8 mouse cellular contexts compared by ENCODE assay signal in genomic region chr7:18992294-18992675, GRCm38 (mm10). TPM values are rescaled to one million over a fixed set of nuclear protein-coding genes. Genes with fewer than 3 reads are reported as not detected.
A peak's percentile ranks its signal among the peaks of the same experiment; 100 is the strongest.
DNase-seq lines count a peak whose midpoint lies in the region; ATAC-seq lines count a peak whose summit lies in the region.

No protein-coding gene starts in this region.

- H3K9ac ChIP-seq in neural tube, embryonic 11.5 days (ENCODE audit: low read length), result peak overlapping the region; percentile 63

- WGBS in heart, embryonic 10.5 days, result 3% methylated on average over 31 of the region's 31 CpGs
- WGBS in limb, embryonic 10.5 days, result 5% methylated on average over 31 of the region's 31 CpGs
- 4% methylated on average over 31 of the region's 31 CpGs for WGBS in neural tube, embryonic 11.5 days

- peak overlapping the region; percentile 82 for H3K27ac ChIP-seq in heart, embryonic 10.5 days
- peak overlapping the region; percentile 59 for H3K27ac ChIP-seq in limb, embryonic 10.5 days
- H3K27ac ChIP-seq in neural tube, embryonic 11.5 days (ENCODE audit: low read depth, low read length), result no peak overlapping the region

- H3K9me3 ChIP-seq in heart, embryonic 10.5 days, result no peaks in the 10 kb centered on the region
- H3K9me3 ChIP-seq in limb, embryonic 10.5 days (replicated peaks), result no peaks in the 10 kb centered on the region
- no peaks in the 10 kb centered on the region for H3K9me3 ChIP-seq in neural tube, embryonic 11.5 days (ENCODE audit: control insufficient read depth, low read length)

- DNase-seq in adrenal gland, adult (ENCODE audit: inconsistent age in 2 of 2, low spot score in 1 of 2), result peak; percentile 57 to 77
- DNase-seq in adrenal gland, adult 8-10 months, result no peak
- peak; percentile 37 for DNase-seq in thymus, postnatal 14 days
- no peak for DNase-seq in thymus, postnatal 10 days (ENCODE audit: low spot score in 2 of 2)
- DNase-seq in heart, embryonic 10.5 days (ENCODE audit: low spot score), result no peak
- peak; percentile 60 for DNase-seq in limb, embryonic 10.5 days (ENCODE audit: low spot score)
- DNase-seq in neural tube, embryonic 11.5 days (ENCODE audit: low spot score), result no peak
- no peak for DNase-seq in retina, embryonic 14.5 days (ENCODE audit: low spot score)

- H3K36me3 ChIP-seq in heart, embryonic 10.5 days, result peaks cover 14% of the 10 kb centered on the region; the same call in 1 of the 2 replicates
- H3K36me3 ChIP-seq in limb, embryonic 10.5 days, result peaks cover 15% of the 10 kb centered on the region
- no peaks in the 10 kb centered on the region for H3K36me3 ChIP-seq in neural tube, embryonic 11.5 days (ENCODE audit: control insufficient read depth, insufficient read depth, low read length)

- H3K4me3 ChIP-seq in heart, embryonic 10.5 days, result peak overlapping the region; percentile 62
- peak overlapping the region; percentile 51 for H3K4me3 ChIP-seq in limb, embryonic 10.5 days
- H3K4me3 ChIP-seq in neural tube, embryonic 11.5 days (ENCODE audit: low read depth, low read length), result peak overlapping the region; percentile 49

- peak overlapping the region; percentile 73 for H3K4me2 ChIP-seq in neural tube, embryonic 11.5 days (ENCODE audit: low read depth)

- peaks cover 23% of the 10 kb centered on the region for H3K4me1 ChIP-seq in heart, embryonic 10.5 days
- H3K4me1 ChIP-seq in limb, embryonic 10.5 days, result peaks cover 20% of the 10 kb centered on the region
- H3K4me1 ChIP-seq in neural tube, embryonic 11.5 days (ENCODE audit: control insufficient read depth, insufficient read depth, low read length), result peaks cover 3% of the 10 kb centered on the region; the same call in 1 of the 2 replicates

- no peak for ATAC-seq in neural tube, embryonic 11.5 days (ENCODE audit: insufficient read depth, low FRiP score, low TSS enrichment)

- H3K27me3 ChIP-seq in heart, embryonic 10.5 days (ENCODE audit: insufficient read depth, poor library complexity, severe bottlenecking), result peaks cover 46% of the 10 kb centered on the region
- peaks cover 50% of the 10 kb centered on the region for H3K27me3 ChIP-seq in limb, embryonic 10.5 days (ENCODE audit: low read depth, poor library complexity, severe bottlenecking)
- peaks cover 18% of the 10 kb centered on the region for H3K27me3 ChIP-seq in neural tube, embryonic 11.5 days (ENCODE audit: control insufficient read depth, insufficient read depth, low read length)

RNA-seq across cellular contexts. Expression of gene Mypop, which starts 1.2 kb away (rescaled TPM):
- total RNA-seq in adrenal gland, adult 8-10 months (2022), result 10 to 100 TPM; 11.4 to 18.0 (median 15.5) TPM
- polyA plus RNA-seq in heart, embryonic 10.5 days (2016; fragmentation: Nextera tagmentation; extraction: Ambion mirVana), result 2.1 and 3.3 TPM in 2 replicates
- polyA plus RNA-seq in limb, embryonic 10.5 days (2016; fragmentation: Nextera tagmentation; extraction: Ambion mirVana), result 3.4 and 4.0 TPM in 2 replicates
- 4.4 and 4.7 TPM in 2 replicates for polyA plus RNA-seq in neural tube, embryonic 11.5 days (2014; fragmentation: Nextera tagmentation; extraction: Ambion mirVana)

RNA-seq across cellular contexts. Expression of gene Nanos2, which starts 5.1 kb away (rescaled TPM):
- total RNA-seq in adrenal gland, adult 8-10 months (2022), result not detected
- polyA plus RNA-seq in heart, embryonic 10.5 days (2016; fragmentation: Nextera tagmentation; extraction: Ambion mirVana), result not detected in 2 replicates
- not detected in 2 replicates for polyA plus RNA-seq in limb, embryonic 10.5 days (2016; fragmentation: Nextera tagmentation; extraction: Ambion mirVana)
- 0.29 TPM in 1 of 2 replicates, not detected in the other for polyA plus RNA-seq in neural tube, embryonic 11.5 days (2014; fragmentation: Nextera tagmentation; extraction: Ambion mirVana)

RNA-seq across cellular contexts. Expression of gene Irf2bp1, which starts 11.6 kb away (rescaled TPM):
- 10 to 100 TPM; 49.0 to 52.8 (median 50.9) TPM for total RNA-seq in adrenal gland, adult 8-10 months (2022)
- polyA plus RNA-seq in heart, embryonic 10.5 days (2016; fragmentation: Nextera tagmentation; extraction: Ambion mirVana), result 14.9 and 27.0 TPM in 2 replicates
- polyA plus RNA-seq in limb, embryonic 10.5 days (2016; fragmentation: Nextera tagmentation; extraction: Ambion mirVana), result 30.8 and 34.4 TPM in 2 replicates
- 27.2 and 31.4 TPM in 2 replicates for polyA plus RNA-seq in neural tube, embryonic 11.5 days (2014; fragmentation: Nextera tagmentation; extraction: Ambion mirVana)

RNA-seq across cellular contexts. Expression of gene Foxa3, which starts 31.1 kb away (rescaled TPM):
- total RNA-seq in adrenal gland, adult 8-10 months (2022), result under 1 TPM in 1 of 4 experiments, not detected in 3; 0.12 TPM
- 0.36 and 8.6 TPM in 2 replicates for polyA plus RNA-seq in heart, embryonic 10.5 days (2016; fragmentation: Nextera tagmentation; extraction: Ambion mirVana)
- not detected in 2 replicates for polyA plus RNA-seq in limb, embryonic 10.5 days (2016; fragmentation: Nextera tagmentation; extraction: Ambion mirVana)
- polyA plus RNA-seq in neural tube, embryonic 11.5 days (2014; fragmentation: Nextera tagmentation; extraction: Ambion mirVana), result not detected in 2 replicates

RNA-seq across cellular contexts. Expression of gene Sympk, which starts 31.9 kb away (rescaled TPM):
- 100 to 1,000 TPM; 110 to 113 (median 111) TPM for total RNA-seq in adrenal gland, adult 8-10 months (2022)
- polyA plus RNA-seq in heart, embryonic 10.5 days (2016; fragmentation: Nextera tagmentation; extraction: Ambion mirVana), result 34.0 and 44.5 TPM in 2 replicates
- polyA plus RNA-seq in limb, embryonic 10.5 days (2016; fragmentation: Nextera tagmentation; extraction: Ambion mirVana), result 50.4 and 54.6 TPM in 2 replicates
- polyA plus RNA-seq in neural tube, embryonic 11.5 days (2014; fragmentation: Nextera tagmentation; extraction: Ambion mirVana), result 30.5 and 35.6 TPM in 2 replicates

Comparison
In these comparisons a context has a peak if more than half of its experiments do, and no peak if none do; other contexts are left out.
1. DNase-seq: peak in adrenal gland, adult (2 of 2), thymus, postnatal 14 days (single experiment) and limb, embryonic 10.5 days (single experiment); none in adrenal gland, adult 8-10 months (single experiment), thymus, postnatal 10 days (0 of 2), heart, embryonic 10.5 days (single experiment), neural tube, embryonic 11.5 days (single experiment) and retina, embryonic 14.5 days (single experiment).
2. Peak in every context shown above with its lines, with median percentiles within 50 percentile points of each other: H3K4me3 ChIP-seq.